Mouse (Mus musculus): ENCODE measurements around the gene Fgfr2. TPM values are rescaled to one million over a fixed set of nuclear protein-coding genes. Genes with fewer than 3 reads are reported as not detected.

The Fgfr2 gene
- polyA plus RNA-seq, 1 experiment from 2014 or later, result 39.4 TPM

DNA sequence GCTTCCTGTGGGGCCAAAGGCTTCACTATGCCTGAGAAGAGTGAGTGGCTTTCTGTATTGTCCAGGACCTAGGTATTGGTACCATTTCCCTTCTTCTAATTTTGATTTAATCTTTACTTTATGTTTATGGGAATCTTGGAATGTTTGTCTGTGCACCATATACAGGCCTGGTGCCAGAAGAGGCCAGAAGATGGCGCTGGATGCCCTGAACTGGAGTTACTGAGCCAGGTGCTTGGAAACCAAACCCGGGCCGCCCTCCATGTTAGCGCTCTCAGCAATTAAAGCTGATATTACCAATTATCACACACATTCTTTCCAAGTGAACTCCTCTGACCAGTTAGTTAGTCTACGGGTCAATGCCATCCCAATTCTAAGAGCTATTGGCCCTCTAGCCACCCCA is 68.7 kb downstream of the Fgfr2 start:
- Histone ChIP-seq H3K4me1 (replicated peaks) (peaks cover 9% of the 10 kb centered on the region), H3K9me3 (no peaks in the 10 kb centered on the region), H3K4me2 (replicated peaks) (no peak overlapping the region), H3K9ac (replicated peaks) (no peak overlapping the region), H3K36me3 (peaks cover 22% of the 10 kb centered on the region), H3K27me3 (no peaks in the 10 kb centered on the region), H3K27ac (no peak overlapping the region), H3K4me3 (replicated peaks) (no peak overlapping the region)
- WGBS, result 96% methylated on average over 5 of the region's 5 CpGs
- no peak for ATAC-seq

DNA sequence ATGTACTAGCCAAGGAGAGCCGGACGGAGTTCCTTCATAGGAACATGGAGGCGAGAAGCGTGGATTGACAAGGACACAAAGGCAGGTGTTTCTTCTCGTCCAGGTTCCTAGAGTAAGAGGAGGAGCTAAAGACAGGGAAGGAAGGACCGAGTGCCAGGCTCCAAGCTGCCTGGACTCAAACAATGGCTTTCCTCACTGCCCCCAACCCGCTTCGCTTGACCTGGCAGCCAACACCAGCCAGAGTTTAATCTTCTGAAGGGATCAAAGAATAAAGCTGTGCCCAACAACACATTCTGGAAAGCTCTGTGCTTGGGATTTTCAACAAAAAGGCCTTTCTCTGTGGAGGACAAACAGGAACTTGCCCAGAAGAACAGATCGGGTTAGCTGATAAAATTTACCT is 69.4 kb downstream of the Fgfr2 start:
- H3K27me3 ChIP-seq, result no peaks in the 10 kb centered on the region

DNA sequence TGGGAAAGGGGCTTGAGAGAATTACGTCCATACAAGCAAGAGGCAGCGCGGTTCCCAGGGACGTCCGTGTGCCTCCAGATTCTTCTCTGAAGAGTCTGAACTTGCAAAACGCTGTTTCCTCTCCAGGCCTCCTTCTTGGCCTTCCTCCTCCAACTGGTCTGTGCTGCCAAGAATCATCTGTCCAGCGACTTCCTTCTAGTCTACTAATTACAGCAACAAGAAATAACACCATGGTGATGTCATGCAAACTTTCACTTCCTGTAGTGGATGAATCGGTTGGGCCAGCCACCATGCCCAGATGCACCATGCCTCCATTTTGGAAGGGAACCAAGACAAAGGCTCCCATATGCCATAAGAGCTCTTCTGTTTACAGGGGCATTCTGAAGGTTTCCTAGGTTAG is 70.3 kb downstream of the Fgfr2 start:
- Histone ChIP-seq H3K36me3 (peaks cover 22% of the 10 kb centered on the region), H3K4me1 (replicated peaks) (no peaks in the 10 kb centered on the region), H3K9me3 (no peaks in the 10 kb centered on the region), H3K9ac (replicated peaks) (no peak overlapping the region), H3K4me2 (replicated peaks) (no peak overlapping the region), H3K27me3 (no peaks in the 10 kb centered on the region), H3K27ac (no peak overlapping the region), H3K4me3 (replicated peaks) (no peak overlapping the region)
- 93% methylated on average over 8 of the region's 8 CpGs for WGBS
- no peak for ATAC-seq

More for the DNA sequence above, 69.4 kb downstream of the Fgfr2 start:
- H3K9me3 ChIP-seq, result no peaks in the 10 kb centered on the region
- no peak for ATAC-seq
- H3K36me3 ChIP-seq, result peaks cover 22% of the 10 kb centered on the region
- peaks cover 2% of the 10 kb centered on the region; the same call in 1 of the 2 replicates for H3K4me1 ChIP-seq (replicated peaks)
- 53% methylated on average over 9 of the region's 9 CpGs for WGBS
- no peak overlapping the region for H3K4me2 ChIP-seq (replicated peaks)
- no peak overlapping the region for H3K9ac ChIP-seq (replicated peaks)
- H3K4me3 ChIP-seq (replicated peaks), result no peak overlapping the region
- H3K27ac ChIP-seq, result no peak overlapping the region

DNA sequence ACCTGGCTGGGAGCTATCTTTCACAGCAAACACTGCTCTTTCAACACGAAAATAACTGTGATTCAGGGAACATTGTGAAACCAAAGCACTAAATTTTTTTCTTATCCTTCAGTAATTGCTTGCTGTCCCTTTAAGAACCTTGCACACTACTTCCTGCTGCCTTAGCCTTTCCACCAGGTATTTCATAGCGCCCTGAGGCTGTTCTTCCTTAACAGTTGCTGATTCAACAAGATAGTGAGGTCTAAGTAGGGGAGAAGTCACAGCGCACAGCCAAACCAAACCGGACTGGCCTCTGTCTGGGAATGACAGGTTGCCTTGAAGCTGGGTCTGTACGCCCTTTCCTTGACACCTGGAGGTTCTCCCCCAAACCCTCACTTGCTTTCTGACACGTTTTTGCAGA is 72.5 kb downstream of the Fgfr2 start:
- Histone ChIP-seq H3K4me1 (replicated peaks) (no peaks in the 10 kb centered on the region), H3K4me2 (replicated peaks) (no peak overlapping the region), H3K36me3 (peaks cover 19% of the 10 kb centered on the region), H3K27ac (no peak overlapping the region), H3K4me3 (replicated peaks) (no peak overlapping the region), H3K9me3 (no peaks in the 10 kb centered on the region), H3K27me3 (no peaks in the 10 kb centered on the region), H3K9ac (replicated peaks) (no peak overlapping the region)
- 89% methylated on average over 6 of the region's 6 CpGs for WGBS
- no peak for ATAC-seq

DNA sequence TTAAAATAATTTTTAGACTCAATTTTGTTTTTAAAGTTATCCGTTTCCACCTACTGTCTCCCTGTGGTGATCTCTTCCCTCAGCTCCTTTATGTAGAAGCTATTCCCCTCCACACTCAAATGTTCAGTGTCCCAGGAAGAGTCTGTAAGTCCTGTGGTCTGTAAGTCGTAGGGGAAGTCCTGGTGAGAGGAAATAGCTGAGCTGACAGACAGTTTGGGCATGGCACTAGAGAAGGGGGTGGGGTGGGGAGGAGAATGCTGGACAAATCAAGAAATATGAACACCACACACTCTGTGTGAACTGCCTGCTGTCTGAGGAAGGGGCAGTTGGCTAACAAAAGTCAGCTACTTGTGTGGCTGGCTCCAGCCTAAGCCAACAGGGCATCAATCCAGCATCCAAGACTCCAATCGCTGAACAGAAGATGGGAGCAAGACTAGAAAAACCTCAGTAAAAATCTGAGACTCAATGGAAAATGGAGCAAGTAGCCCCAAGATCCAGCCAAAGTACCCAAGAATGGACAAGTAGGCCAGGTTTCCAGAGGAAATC is 75.0 kb downstream of the Fgfr2 start:
- Histone ChIP-seq H3K9me3 (no peaks in the 10 kb centered on the region), H3K4me1 (replicated peaks) (no peaks in the 10 kb centered on the region), H3K4me3 (replicated peaks) (no peak overlapping the region), H3K9ac (replicated peaks) (no peak overlapping the region), H3K27ac (no peak overlapping the region), H3K27me3 (no peaks in the 10 kb centered on the region), H3K36me3 (peaks cover 13% of the 10 kb centered on the region), H3K4me2 (replicated peaks) (no peak overlapping the region)
- 93% methylated on average over 3 of the region's 3 CpGs for WGBS
- no peak for ATAC-seq

DNA sequence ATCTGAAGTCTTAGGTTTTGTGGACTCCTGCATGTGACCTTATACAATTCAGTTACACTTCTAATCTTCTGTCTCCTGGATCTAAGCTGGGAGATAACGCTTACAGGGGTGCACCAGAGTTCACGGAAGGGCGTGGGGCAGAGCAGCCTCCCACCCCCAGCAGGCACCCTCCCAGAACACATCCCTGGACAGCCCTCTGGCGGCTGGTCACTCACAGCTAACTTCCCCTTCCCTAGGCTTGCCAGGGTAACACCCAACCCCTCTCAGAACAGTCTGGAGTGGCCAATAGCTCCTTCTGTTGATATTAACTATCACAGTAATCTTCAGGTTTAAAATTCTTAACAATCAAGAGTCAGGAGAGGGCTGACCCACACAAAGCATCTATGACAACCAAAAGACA is 75.9 kb downstream of the Fgfr2 start:
- H3K4me3 ChIP-seq (replicated peaks), result no peak overlapping the region
- H3K27ac ChIP-seq, result no peak overlapping the region
- 88% methylated on average over 4 of the region's 4 CpGs for WGBS
- no peak overlapping the region for H3K4me2 ChIP-seq (replicated peaks)
- no peak for ATAC-seq
- no peaks in the 10 kb centered on the region for H3K27me3 ChIP-seq
- H3K9ac ChIP-seq (replicated peaks), result no peak overlapping the region
- no peaks in the 10 kb centered on the region for H3K4me1 ChIP-seq (replicated peaks)
- no peaks in the 10 kb centered on the region for H3K9me3 ChIP-seq
- peaks cover 6% of the 10 kb centered on the region for H3K36me3 ChIP-seq

DNA sequence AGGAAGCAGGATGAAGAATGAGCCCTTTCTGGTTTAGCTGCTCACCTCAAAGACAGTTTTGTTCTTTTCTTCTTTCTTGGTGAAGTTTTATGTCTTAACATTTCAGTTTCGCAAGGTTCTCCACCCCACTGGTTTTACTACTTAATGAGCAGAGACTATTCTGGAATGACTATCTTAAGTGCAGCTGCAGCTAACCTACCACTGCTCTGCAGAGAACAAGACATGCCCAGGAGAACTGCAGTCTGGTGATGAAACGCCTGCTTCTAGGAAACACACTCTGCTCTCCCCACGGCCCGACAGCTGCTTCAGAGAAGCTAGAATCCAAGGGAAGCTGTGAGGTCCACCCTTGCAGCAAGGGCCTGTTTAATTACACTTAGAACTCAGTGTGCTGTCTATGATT is 78.4 kb downstream of the Fgfr2 start:
- Histone ChIP-seq H3K27ac (no peak overlapping the region), H3K27me3 (no peaks in the 10 kb centered on the region), H3K4me2 (replicated peaks) (no peak overlapping the region), H3K36me3 (no peaks in the 10 kb centered on the region), H3K9me3 (no peaks in the 10 kb centered on the region), H3K9ac (replicated peaks) (no peak overlapping the region), H3K4me3 (replicated peaks) (no peak overlapping the region), H3K4me1 (replicated peaks) (peaks cover 10% of the 10 kb centered on the region)
- WGBS, result 87% methylated on average over 4 of the region's 4 CpGs
- no peak for ATAC-seq

DNA sequence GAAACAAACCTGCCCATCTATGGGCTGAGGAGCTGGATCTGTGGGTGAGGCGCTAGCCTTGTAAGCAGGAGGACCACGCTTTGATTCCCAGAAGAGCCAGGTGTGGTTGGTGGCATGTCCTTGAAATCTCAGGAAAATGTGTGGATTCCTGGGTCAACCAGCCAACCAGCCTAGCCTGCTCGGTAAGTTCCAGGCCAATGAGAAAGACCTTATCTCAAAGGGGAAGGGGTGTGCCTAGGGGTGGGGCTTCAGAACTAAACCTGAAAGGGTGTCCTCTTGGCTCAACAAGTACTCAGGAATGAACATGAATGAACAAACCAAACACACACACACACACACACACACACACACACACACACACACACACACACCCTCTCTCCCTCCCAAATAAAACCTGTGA is 81.4 kb downstream of the Fgfr2 start:
- WGBS, result 82% methylated on average over 3 of the region's 3 CpGs

DNA sequence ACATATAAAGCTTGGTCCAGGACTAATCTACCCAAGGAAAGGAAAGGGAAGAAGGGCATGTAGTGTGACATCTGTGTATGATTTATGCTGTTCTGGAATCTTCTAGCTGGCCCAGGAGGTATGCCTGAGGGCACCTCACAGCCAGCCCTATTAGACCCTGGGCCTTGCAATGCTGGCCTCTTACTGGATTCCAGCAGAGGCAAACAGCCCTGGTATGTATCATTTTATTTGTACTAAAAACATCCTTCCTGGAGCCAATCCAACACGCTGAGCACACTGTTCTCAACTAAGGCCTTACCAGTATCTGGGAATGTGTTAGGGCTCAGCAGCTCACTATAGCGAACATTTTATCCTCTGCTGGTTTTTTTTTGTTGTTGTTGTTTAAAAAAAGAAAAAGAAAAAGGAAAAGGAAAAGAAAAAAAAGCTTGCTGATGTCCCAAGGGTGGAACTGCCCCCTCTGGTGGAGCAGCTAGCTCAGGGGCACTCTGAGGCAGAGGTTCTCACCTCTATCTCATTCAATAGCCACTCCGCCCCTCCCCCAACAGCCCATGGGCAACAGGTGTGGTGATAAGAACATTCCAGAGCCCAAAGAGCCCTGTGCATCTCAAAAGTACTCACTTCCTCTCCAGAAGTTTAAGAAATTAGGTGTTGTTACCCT is 82.3 kb downstream of the Fgfr2 start:
- no peaks in the 10 kb centered on the region for H3K27me3 ChIP-seq
- no peaks in the 10 kb centered on the region for H3K9me3 ChIP-seq
- no peaks in the 10 kb centered on the region for H3K36me3 ChIP-seq
- no peak for ATAC-seq
- 82% methylated on average over 3 of the region's 3 CpGs for WGBS
- no peak overlapping the region for H3K4me3 ChIP-seq (replicated peaks)
- H3K9ac ChIP-seq (replicated peaks), result no peak overlapping the region
- no peak overlapping the region for H3K27ac ChIP-seq
- peaks cover 33% of the 10 kb centered on the region for H3K4me1 ChIP-seq (replicated peaks)
- no peak overlapping the region for H3K4me2 ChIP-seq (replicated peaks)

More for the DNA sequence above, 81.4 kb downstream of the Fgfr2 start:
- Histone ChIP-seq H3K27me3 (no peaks in the 10 kb centered on the region), H3K9me3 (no peaks in the 10 kb centered on the region), H3K4me1 (replicated peaks) (peaks cover 24% of the 10 kb centered on the region), H3K36me3 (no peaks in the 10 kb centered on the region), H3K27ac (no peak overlapping the region), H3K9ac (replicated peaks) (no peak overlapping the region), H3K4me3 (replicated peaks) (no peak overlapping the region), H3K4me2 (replicated peaks) (no peak overlapping the region)
- ATAC-seq, result no peak

DNA sequence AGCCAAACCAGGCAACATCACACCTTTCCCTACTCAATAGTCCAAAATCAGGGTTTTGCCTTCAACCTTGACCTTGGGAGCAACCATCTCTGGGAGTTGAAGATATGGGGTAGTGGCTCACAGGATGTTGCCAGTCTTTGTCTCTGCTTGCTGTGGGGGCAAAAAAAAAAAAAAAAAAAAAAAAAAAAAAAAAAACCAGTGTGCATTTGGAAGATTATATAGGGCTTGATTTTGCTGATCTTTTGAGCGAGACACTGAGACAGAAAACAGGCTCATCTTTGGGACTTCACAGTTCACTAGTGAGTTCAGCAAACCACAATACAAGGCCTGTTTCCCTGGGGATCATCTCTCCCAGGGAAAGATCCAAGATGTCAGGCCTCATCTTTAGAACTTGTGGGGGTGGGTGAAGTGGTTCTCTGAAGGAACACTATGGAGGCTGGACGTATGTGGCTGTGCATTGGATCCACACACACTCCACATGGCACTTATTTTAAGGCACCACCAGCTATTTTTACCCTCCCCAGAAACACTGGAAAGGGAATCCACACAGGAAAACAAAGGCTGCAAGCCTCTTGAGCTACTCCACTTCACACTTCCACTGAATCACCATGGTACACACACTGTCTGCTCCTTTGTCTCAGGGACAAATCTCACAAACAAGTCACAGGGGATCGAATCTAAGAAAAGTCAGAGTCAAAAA is 83.4 kb downstream of the Fgfr2 start:
- no peak for ATAC-seq
- Histone ChIP-seq H3K9me3 (no peaks in the 10 kb centered on the region), H3K4me3 (replicated peaks) (no peak overlapping the region), H3K9ac (replicated peaks) (no peak overlapping the region), H3K27me3 (no peaks in the 10 kb centered on the region), H3K4me2 (replicated peaks) (no peak overlapping the region), H3K4me1 (replicated peaks) (peaks cover 42% of the 10 kb centered on the region), H3K36me3 (no peaks in the 10 kb centered on the region), H3K27ac (no peak overlapping the region)
- WGBS, result 82% methylated on average over 3 of the region's 3 CpGs

DNA sequence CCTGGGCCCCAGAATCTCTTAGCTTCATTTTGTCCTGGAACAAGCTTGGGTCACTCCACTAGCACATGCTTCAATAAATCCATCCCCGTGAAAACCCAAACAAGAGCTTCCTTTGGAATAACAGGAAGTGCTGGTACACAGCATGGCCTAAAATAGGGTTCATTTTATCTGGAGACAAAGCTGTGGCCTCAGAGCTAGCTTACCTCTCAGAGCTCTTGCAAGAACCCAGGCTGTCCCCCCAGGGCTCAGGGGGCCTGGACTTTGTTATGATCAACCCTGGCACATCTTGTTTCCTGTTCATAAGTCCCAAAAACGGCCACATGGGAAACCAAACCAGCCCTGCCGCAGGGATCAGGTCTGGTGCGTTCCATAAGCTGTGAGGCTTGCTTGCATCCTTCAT is 85.5 kb downstream of the Fgfr2 start:
- ATAC-seq, result no peak
- 59% methylated on average over 4 of the region's 4 CpGs for WGBS

DNA sequence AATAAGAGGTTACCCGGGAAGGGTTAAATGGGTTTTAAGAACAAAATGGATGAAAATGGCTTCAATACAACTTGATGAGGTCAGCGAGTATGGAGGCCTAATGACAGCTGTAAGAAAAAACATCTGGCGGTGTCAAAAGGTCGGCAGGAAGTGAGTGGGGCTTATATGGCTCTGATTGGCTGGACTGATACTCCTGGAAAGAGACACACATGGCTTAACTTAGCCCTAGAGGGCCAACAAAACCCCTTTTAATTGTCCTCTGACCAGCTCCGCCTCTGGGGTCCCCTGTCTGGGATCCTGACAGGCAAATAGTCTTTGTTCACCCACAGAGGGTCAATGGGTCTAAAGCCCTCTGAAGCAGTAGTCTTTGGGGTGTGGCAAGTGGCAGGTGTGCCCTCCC is 85.9 kb downstream of the Fgfr2 start:
- H3K4me3 ChIP-seq (replicated peaks), result no peak overlapping the region
- no peaks in the 10 kb centered on the region for H3K9me3 ChIP-seq
- H3K9ac ChIP-seq (replicated peaks), result no peak overlapping the region
- 52% methylated on average over 5 of the region's 5 CpGs for WGBS
- H3K4me1 ChIP-seq (replicated peaks), result peaks cover 62% of the 10 kb centered on the region
- no peaks in the 10 kb centered on the region for H3K27me3 ChIP-seq
- no peaks in the 10 kb centered on the region for H3K36me3 ChIP-seq
- no peak overlapping the region for H3K4me2 ChIP-seq (replicated peaks)
- no peak for ATAC-seq
- H3K27ac ChIP-seq, result no peak overlapping the region

More for the DNA sequence above, 85.5 kb downstream of the Fgfr2 start:
- Histone ChIP-seq H3K9ac (replicated peaks) (no peak overlapping the region), H3K27me3 (no peaks in the 10 kb centered on the region), H3K36me3 (no peaks in the 10 kb centered on the region), H3K27ac (no peak overlapping the region), H3K4me3 (replicated peaks) (no peak overlapping the region), H3K4me1 (replicated peaks) (peaks cover 62% of the 10 kb centered on the region), H3K4me2 (replicated peaks) (no peak overlapping the region), H3K9me3 (no peaks in the 10 kb centered on the region)

Data from midbrain, embryonic 13.5 days (tissue).